Mouse (Mus musculus): ENCODE results near the gene Nfe2l3. TPM values are rescaled to one million over a fixed set of nuclear protein-coding genes. Genes with fewer than 3 reads are reported as not detected.
"Not testable (repeated sequence)": the region's sequence is repeated elsewhere in the genome, so short reads cannot be mapped to it uniquely, and the experiment has no call there.

The Nfe2l3 gene
- polyA plus RNA-seq, 1 experiment from 2014 or later = 0.44 TPM

DNA sequence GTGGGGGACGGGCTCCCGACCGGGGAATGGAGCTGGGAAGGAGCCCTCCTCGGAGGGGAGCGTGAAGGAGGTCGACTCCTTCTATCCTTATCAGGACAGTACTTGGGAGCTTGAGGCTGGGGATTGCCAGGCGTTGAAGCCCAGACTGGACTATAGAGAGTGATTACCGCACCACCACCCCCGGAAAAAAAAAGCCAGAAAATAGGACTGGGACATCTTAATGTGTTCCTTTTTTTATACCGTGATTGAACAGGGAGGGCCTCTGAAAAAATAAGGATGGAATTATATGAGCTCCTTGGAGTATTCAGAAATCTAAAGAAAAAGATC, 38.7 kb downstream of the Nfe2l3 start:
- H3K9me3 ChIP-seq (ENCODE audit: control insufficient read depth, low read length) = no peaks in the 10 kb centered on the region
- peaks cover 16% of the 10 kb centered on the region for H3K4me1 ChIP-seq (ENCODE audit: control insufficient read depth, insufficient read depth, low read length)
- peak overlapping the region; percentile 100 for H3K27ac ChIP-seq (ENCODE audit: low read depth, low read length)
- H3K4me2 ChIP-seq (ENCODE audit: low read depth) = peak overlapping the region; percentile 28; the same call in 1 of the 2 replicates
- 0% methylated on average over 10 of the region's 10 CpGs for WGBS
- no peaks in the 10 kb centered on the region for H3K27me3 ChIP-seq (ENCODE audit: control insufficient read depth, insufficient read depth, low read length)
- DNase-seq (ENCODE audit: low spot score) (no peak), ATAC-seq (ENCODE audit: insufficient read depth, low FRiP score, low TSS enrichment) (no peak; the same call in 1 of the 2 replicates)
- peak overlapping the region; percentile 99 for H3K4me3 ChIP-seq (ENCODE audit: low read depth, low read length)
- peak overlapping the region; percentile 100 for H3K9ac ChIP-seq (ENCODE audit: low read length)
- H3K36me3 ChIP-seq (ENCODE audit: control insufficient read depth, insufficient read depth, low read length) = peaks cover 9% of the 10 kb centered on the region; the same call in 1 of the 2 replicates

DNA sequence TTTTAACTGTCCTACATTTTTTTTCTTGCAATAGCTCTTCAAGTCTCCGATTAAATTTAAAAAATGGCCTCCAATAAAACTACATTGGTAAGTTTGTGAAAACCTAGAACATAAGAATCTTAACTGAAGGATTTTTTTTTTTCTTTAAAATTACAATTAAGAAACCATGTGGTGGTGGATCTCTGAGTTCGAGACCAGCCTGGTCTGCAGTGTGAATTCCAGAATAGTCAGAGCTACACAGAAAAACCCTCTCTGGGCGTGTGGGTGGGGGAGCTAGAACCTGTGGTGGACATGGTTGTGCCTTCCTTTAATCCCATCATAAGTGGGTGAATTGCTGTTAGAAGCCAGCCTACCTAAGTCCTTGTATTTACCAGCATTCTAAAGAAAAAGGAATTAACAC, 39.3 kb downstream of the Nfe2l3 start:
- H3K4me2 ChIP-seq (ENCODE audit: low read depth) = peak overlapping the region; percentile 61
- no peak overlapping the region for H3K27ac ChIP-seq (ENCODE audit: low read depth, low read length)
- ATAC-seq (ENCODE audit: insufficient read depth, low FRiP score, low TSS enrichment) (no peak), DNase-seq (ENCODE audit: low spot score) (no peak)
- no peaks in the 10 kb centered on the region for H3K9me3 ChIP-seq (ENCODE audit: control insufficient read depth, low read length)
- WGBS = 28% methylated on average over 3 of the region's 3 CpGs
- peak overlapping the region; percentile 99 for H3K4me3 ChIP-seq (ENCODE audit: low read depth, low read length)
- peak overlapping the region; percentile 35; the same call in 1 of the 2 replicates for H3K9ac ChIP-seq (ENCODE audit: low read length)
- H3K27me3 ChIP-seq (ENCODE audit: control insufficient read depth, insufficient read depth, low read length) = no peaks in the 10 kb centered on the region
- peaks cover 9% of the 10 kb centered on the region; the same call in 1 of the 2 replicates for H3K36me3 ChIP-seq (ENCODE audit: control insufficient read depth, insufficient read depth, low read length)
- H3K4me1 ChIP-seq (ENCODE audit: control insufficient read depth, insufficient read depth, low read length) = peaks cover 15% of the 10 kb centered on the region

DNA sequence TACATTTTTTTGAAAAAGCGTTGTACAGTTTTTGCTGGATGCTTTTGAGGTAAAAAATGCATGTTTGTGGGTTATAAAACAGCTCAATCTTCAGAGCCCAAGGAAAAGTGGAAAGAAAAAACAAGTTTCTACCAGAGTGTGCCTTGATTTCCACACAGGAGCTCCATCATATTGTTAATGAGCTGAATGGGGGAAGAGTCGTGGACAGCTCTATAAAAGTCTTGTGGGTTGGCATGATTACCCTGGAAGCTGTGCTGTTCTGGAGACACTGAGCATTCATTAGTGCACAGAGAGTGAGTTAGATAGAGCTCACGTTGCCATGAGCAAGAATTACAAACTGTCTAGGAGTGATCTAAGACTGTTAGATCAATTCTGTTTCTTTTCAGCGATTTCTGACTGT, 39.7 kb downstream of the Nfe2l3 start:
- no peaks in the 10 kb centered on the region for H3K9me3 ChIP-seq (ENCODE audit: control insufficient read depth, low read length)
- H3K9ac ChIP-seq (ENCODE audit: low read length) = peak overlapping the region; percentile 35; the same call in 1 of the 2 replicates
- H3K27ac ChIP-seq (ENCODE audit: low read depth, low read length) = no peak overlapping the region
- peak overlapping the region; percentile 61 for H3K4me2 ChIP-seq (ENCODE audit: low read depth)
- peaks cover 12% of the 10 kb centered on the region for H3K4me1 ChIP-seq (ENCODE audit: control insufficient read depth, insufficient read depth, low read length)
- DNase-seq (ENCODE audit: low spot score) (no peak), ATAC-seq (ENCODE audit: insufficient read depth, low FRiP score, low TSS enrichment) (no peak)
- WGBS = 56% methylated on average over 4 of the region's 4 CpGs
- H3K36me3 ChIP-seq (ENCODE audit: control insufficient read depth, insufficient read depth, low read length) = peaks cover 9% of the 10 kb centered on the region; the same call in 1 of the 2 replicates
- H3K27me3 ChIP-seq (ENCODE audit: control insufficient read depth, insufficient read depth, low read length) = no peaks in the 10 kb centered on the region
- H3K4me3 ChIP-seq (ENCODE audit: low read depth, low read length) = peak overlapping the region; percentile 99

DNA sequence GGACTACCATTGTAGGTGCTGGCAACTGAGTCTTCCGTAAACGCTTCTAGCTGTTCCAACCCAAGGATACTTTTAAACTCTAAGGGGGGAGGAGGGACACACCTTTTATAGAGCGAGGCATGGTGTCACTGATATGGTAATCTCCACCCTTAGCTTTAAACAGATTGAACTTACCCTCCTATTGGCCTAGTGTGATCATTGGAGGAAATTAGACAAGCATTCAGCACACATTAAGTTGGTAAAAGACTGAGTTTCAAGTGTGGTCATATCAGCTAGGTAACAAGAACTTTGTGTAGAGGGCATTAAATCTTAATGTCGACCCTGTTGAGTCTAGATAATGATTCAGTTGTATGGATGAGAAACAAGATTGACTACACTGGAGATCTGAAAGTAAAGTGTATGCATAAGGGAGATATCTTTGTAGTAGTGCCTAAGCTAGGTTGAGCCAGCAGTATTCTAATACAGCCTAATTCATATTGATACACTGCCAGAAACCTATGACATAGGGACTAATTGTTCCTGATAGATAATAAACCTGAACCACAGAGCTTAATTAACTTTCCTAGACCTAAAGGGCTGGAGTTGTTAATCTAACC, 46.8 kb downstream of the Nfe2l3 start:
- Histone ChIP-seq H3K27me3 (ENCODE audit: control insufficient read depth, insufficient read depth, low read length) (no peaks in the 10 kb centered on the region), H3K36me3 (ENCODE audit: control insufficient read depth, insufficient read depth, low read length) (peaks cover 27% of the 10 kb centered on the region), H3K9me3 (ENCODE audit: control insufficient read depth, low read length) (no peaks in the 10 kb centered on the region), H3K4me1 (ENCODE audit: control insufficient read depth, insufficient read depth, low read length) (no peaks in the 10 kb centered on the region), H3K9ac (ENCODE audit: low read length) (no peak overlapping the region), H3K4me3 (ENCODE audit: low read depth, low read length) (no peak overlapping the region), H3K27ac (ENCODE audit: low read depth, low read length) (no peak overlapping the region), H3K4me2 (ENCODE audit: low read depth) (no peak overlapping the region)
- no peak for DNase-seq (ENCODE audit: low spot score)
- 94% methylated on average over 4 of the region's 4 CpGs for WGBS
- ATAC-seq (ENCODE audit: insufficient read depth, low FRiP score, low TSS enrichment) = no peak

DNA sequence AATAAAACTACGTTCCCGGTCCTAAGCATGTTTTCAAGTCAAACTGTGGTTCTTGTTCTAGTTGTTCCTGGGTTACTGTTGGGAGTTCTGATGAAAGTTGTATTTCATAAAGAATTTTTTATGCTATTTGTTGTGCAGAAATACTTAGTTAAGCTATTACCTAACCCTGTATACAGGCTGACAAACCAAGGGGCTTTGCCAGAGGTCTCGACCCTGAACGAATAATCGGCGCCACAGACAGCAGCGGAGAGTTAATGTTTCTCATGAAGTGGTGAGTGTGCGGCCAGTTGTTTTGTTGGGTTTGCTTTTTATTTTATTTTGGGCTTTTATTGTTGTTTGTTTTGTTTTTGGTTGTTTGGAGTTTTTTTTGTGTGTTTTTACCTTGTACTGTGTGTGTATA, 49.1 kb downstream of the Nfe2l3 start:
- H3K36me3 ChIP-seq (ENCODE audit: control insufficient read depth, insufficient read depth, low read length) = peaks cover 22% of the 10 kb centered on the region
- no peak overlapping the region for H3K9ac ChIP-seq (ENCODE audit: low read length)
- 95% methylated on average over 8 of the region's 8 CpGs for WGBS
- H3K4me2 ChIP-seq (ENCODE audit: low read depth) = no peak overlapping the region
- H3K4me1 ChIP-seq (ENCODE audit: control insufficient read depth, insufficient read depth, low read length) = no peaks in the 10 kb centered on the region
- H3K27me3 ChIP-seq (ENCODE audit: control insufficient read depth, insufficient read depth, low read length) = no peaks in the 10 kb centered on the region
- no peak overlapping the region for H3K4me3 ChIP-seq (ENCODE audit: low read depth, low read length)
- H3K9me3 ChIP-seq (ENCODE audit: control insufficient read depth, low read length) = no peaks in the 10 kb centered on the region
- no peak overlapping the region for H3K27ac ChIP-seq (ENCODE audit: low read depth, low read length)
- DNase-seq (ENCODE audit: low spot score) = no peak
- no peak for ATAC-seq (ENCODE audit: insufficient read depth, low FRiP score, low TSS enrichment)

DNA sequence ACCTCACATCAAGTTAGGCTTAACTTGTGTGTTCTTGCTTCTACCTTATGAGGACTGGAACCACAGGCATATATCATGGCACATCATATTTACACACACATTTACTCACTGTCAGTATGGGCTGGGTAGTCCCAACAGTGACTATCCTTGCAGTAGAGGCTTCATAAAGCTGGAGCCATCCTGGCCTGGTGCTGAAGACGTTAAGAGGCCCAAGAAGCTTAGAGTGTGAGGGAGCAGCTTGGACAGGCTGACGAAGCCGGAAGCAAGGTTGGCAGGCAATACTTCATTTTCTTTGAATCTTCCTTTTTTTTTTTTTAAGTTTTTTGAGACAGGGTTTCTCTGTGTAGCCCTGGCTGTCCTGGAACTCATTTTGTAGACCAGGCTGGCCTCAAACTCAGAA, 51.4 kb downstream of the Nfe2l3 start:
- Histone ChIP-seq H3K4me3 (ENCODE audit: low read depth, low read length) (no peak overlapping the region), H3K9ac (ENCODE audit: low read length) (no peak overlapping the region), H3K27ac (ENCODE audit: low read depth, low read length) (no peak overlapping the region), H3K9me3 (ENCODE audit: control insufficient read depth, low read length) (no peaks in the 10 kb centered on the region), H3K4me2 (ENCODE audit: low read depth) (no peak overlapping the region), H3K36me3 (ENCODE audit: control insufficient read depth, insufficient read depth, low read length) (peaks cover 17% of the 10 kb centered on the region), H3K4me1 (ENCODE audit: control insufficient read depth, insufficient read depth, low read length) (no peaks in the 10 kb centered on the region), H3K27me3 (ENCODE audit: control insufficient read depth, insufficient read depth, low read length) (no peaks in the 10 kb centered on the region)
- WGBS = 90% methylated on average over 3 of the region's 3 CpGs
- DNase-seq (ENCODE audit: low spot score) = no peak
- ATAC-seq (ENCODE audit: insufficient read depth, low FRiP score, low TSS enrichment) = no peak

DNA sequence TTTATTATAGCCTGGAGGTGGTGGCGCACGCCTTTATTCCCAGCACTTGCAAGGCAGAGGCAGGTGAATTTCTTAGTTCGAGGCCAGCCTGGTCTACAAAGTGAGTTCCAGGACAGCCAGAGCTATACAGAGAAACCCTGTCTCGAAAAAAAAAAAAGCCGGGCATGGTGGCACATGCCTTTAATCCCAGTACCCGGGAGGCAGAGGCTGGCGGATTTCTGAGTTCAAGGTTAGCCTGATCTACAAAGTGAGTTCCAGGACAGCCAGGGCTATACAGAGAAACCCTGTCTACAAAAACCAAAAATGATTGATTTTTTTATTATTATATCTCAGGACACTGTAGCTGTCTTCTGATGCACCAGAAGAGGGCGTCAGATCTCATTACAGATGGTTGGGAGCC, 52.1 kb downstream of the Nfe2l3 start:
- not testable (repeated sequence) for H3K27ac ChIP-seq (ENCODE audit: low read depth, low read length); H3K27me3 ChIP-seq (ENCODE audit: control insufficient read depth, insufficient read depth, low read length); H3K4me2 ChIP-seq (ENCODE audit: low read depth); H3K9ac ChIP-seq (ENCODE audit: low read length); H3K4me3 ChIP-seq (ENCODE audit: low read depth, low read length); H3K4me1 ChIP-seq (ENCODE audit: control insufficient read depth, insufficient read depth, low read length); DNase-seq (ENCODE audit: low spot score); ATAC-seq (ENCODE audit: insufficient read depth, low FRiP score, low TSS enrichment); H3K9me3 ChIP-seq (ENCODE audit: control insufficient read depth, low read length)
- H3K36me3 ChIP-seq (ENCODE audit: control insufficient read depth, insufficient read depth, low read length) = peaks cover 10% of the 10 kb centered on the region
- 89% methylated on average over 8 of the region's 8 CpGs for WGBS

DNA sequence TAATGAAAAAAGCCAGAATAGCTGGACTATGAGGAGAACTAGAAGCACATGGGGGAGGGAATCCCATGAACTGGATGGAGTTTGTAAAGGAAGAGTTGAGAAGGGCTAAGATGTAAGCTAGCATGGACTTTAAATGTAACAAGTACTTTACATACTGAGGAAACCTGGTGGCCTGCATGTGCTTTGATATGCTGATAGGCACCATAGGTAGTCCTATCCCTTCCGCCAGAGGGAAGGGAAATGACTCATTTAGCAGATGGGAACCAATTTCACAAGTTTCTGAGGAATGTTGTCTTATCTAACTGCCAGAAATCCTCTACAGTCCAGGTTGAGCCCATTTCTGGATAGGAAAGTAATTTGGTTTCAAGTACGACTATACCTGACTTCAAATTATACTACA, 53.2 kb downstream of the Nfe2l3 start:
- Histone ChIP-seq H3K4me1 (ENCODE audit: control insufficient read depth, insufficient read depth, low read length) (no peaks in the 10 kb centered on the region), H3K27me3 (ENCODE audit: control insufficient read depth, insufficient read depth, low read length) (no peaks in the 10 kb centered on the region), H3K9ac (ENCODE audit: low read length) (no peak overlapping the region), H3K36me3 (ENCODE audit: control insufficient read depth, insufficient read depth, low read length) (peaks cover 9% of the 10 kb centered on the region), H3K4me2 (ENCODE audit: low read depth) (no peak overlapping the region), H3K27ac (ENCODE audit: low read depth, low read length) (no peak overlapping the region), H3K9me3 (ENCODE audit: control insufficient read depth, low read length) (no peaks in the 10 kb centered on the region), H3K4me3 (ENCODE audit: low read depth, low read length) (no peak overlapping the region)
- 59% methylated on average over 2 of the region's 2 CpGs for WGBS
- ATAC-seq (ENCODE audit: insufficient read depth, low FRiP score, low TSS enrichment) (no peak), DNase-seq (ENCODE audit: low spot score) (no peak)

DNA sequence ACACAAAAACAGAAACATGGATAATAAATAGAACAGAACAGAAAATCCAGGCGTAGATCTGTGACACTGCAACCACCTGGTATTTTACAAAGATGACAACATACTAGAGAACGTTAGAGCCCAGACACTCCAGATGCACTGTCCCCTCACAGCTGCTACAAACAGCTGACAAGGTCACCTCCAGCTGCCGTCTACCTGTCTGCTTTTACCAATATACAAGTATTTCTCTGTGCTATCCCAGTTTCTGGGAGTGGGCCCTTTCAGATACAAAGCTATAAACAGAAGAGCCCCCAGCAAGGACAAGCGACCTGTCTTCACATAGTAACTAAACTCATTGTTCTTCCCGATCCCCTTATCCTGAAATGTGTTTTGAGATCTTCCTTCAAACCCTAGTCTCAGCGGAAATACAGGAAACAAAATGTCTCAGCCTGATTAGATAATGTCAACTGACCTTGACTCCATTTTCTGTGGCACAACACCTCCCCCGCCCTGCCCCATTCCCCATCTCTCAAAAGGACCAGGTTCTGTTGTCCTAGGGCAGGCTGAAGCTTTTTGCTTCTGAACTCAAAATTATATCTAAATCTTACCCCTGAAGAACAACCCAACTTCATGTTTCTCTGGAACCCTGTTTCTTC, 53.7 kb downstream of the Nfe2l3 start:
- Histone ChIP-seq H3K4me3 (ENCODE audit: low read depth, low read length) (no peak overlapping the region), H3K9ac (ENCODE audit: low read length) (no peak overlapping the region), H3K4me2 (ENCODE audit: low read depth) (no peak overlapping the region), H3K27ac (ENCODE audit: low read depth, low read length) (no peak overlapping the region), H3K27me3 (ENCODE audit: control insufficient read depth, insufficient read depth, low read length) (no peaks in the 10 kb centered on the region), H3K36me3 (ENCODE audit: control insufficient read depth, insufficient read depth, low read length) (peaks cover 6% of the 10 kb centered on the region), H3K4me1 (ENCODE audit: control insufficient read depth, insufficient read depth, low read length) (no peaks in the 10 kb centered on the region), H3K9me3 (ENCODE audit: control insufficient read depth, low read length) (no peaks in the 10 kb centered on the region)
- no peak for ATAC-seq (ENCODE audit: insufficient read depth, low FRiP score, low TSS enrichment)
- 76% methylated on average over 7 of the region's 7 CpGs for WGBS
- no peak for DNase-seq (ENCODE audit: low spot score)

Measured in neural tube, embryonic 11.5 days (tissue).